Mouse (Mus musculus): ENCODE measurements around the gene Tecta.

Tecta gene

DNA sequence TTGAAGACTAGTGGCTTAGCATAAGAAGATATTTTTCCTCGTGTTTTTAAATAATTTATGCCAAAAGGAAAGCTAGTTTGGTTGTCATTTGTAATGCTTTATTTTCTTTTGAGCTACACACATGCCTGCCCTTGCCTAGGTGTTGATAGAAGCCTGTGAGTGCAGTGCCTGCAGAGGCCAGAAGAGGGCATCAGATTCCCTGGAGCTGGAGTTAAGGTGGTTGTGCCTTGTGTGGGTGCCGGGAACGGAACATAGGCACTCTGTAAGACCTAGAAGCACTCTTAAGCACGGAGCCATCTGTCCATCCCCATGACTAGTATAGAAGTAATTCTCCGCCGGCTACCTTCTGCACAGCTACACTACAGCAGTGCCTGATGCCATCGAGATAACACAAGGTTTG, 79.1 kb downstream of the Tecta start:
- DNase-seq (ENCODE audit: low read depth, low spot score) = no peak

DNA sequence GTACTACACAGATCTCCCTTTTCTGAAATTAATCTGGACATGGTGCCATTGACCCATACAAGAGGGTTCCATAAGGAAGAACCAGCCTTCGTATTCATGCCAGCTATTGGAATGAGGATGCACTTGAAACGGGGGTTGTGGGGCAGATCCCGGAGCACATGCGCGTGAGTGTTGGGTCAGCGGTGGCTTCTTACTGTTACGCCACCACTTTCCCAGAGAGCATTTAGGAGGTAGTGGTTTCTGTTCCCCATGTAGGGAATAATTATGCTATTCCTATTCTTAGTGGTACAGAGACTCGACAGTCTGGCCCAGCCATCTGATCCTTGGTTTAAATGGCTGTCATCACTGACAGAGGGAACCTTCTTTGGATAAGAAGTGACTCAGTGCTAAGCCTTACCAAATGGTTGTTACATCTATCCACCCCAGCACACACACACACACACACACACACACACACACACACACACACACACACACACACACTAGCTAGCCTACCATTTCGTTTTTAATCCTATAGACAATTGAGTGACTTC, 81.2 kb downstream of the Tecta start:
- DNase-seq (ENCODE audit: low read depth, low spot score) = no peak

DNA sequence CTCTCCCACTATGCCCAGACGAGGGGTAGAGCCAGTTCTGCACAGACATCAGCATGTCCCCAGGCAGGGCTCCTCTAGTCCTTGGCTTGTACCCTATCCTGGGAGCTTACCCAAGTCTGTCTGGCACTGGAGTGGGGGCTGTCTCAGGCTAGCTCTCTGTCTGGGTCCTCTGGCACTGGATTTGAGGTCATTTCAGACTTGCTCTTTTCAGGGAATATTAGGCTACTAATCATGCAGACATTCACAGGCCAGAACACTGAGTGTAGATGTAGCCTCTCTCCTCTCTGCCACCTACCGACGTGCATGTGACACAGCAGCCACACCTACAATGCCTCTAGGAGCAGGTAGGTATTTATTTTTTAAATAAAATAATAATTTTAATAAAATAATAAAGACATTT, 82.4 kb downstream of the Tecta start:
- no peak for DNase-seq (ENCODE audit: low read depth, low spot score)

DNA sequence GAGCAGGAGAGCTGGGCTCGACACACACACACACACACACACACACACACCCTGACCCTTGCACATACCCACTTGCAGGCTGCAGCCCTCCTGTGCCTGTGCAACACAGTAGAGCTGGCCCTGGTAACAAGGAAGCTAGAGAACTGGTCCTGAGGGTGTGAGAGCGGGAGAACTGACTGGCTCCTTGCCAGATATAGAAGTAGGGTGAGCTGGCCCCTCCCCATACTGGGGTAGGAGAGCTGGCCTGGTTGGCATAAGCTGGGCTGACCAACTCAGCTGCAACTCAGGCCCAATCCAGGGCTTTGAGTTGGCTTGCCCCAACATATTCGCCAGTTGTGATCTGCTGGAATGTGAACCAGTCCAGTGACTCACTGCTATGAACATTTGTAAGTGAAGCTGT, 83.9 kb downstream of the Tecta start:
- DNase-seq (ENCODE audit: low read depth, low spot score) = no peak

DNA sequence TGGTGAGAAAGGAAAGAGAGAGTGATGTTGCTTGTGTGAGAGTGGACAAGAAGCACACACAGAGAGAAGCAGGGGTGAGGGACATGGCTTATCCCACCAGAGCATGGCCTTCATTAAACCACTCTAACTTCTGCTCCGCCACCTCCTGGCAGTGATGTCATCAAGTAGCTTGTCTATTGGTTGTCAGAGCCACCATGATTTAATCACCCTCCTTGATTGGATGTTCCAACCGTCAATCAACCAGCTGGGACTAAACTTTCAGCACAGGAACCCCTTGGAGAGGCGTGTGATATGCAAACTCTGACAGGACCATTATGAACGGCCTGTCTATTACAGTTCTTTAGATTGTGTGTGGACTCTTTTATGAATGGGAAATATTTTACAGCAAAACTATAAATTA, 84.8 kb downstream of the Tecta start:
- DNase-seq (ENCODE audit: low read depth, low spot score) = peak; percentile 73

DNA sequence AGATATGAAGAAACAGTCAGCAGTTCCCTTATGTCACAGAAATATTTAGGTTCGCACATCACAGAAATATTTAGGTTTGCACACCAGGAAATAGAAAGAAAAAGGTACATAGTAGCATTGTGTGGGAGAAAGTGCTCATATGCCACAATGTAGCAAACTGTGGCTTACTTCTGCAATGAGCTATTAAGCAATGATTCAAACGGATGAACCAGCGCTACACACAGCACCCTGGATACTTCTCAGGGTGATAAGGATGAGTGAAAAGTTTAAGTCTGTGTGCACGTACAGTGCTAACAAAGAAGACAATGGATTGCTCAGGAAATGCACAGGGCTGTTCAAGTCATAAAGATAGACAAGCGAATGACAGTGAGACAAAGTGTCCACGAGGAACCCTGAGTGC, 85.3 kb downstream of the Tecta start:
- DNase-seq (ENCODE audit: low read depth, low spot score) = no peak

DNA sequence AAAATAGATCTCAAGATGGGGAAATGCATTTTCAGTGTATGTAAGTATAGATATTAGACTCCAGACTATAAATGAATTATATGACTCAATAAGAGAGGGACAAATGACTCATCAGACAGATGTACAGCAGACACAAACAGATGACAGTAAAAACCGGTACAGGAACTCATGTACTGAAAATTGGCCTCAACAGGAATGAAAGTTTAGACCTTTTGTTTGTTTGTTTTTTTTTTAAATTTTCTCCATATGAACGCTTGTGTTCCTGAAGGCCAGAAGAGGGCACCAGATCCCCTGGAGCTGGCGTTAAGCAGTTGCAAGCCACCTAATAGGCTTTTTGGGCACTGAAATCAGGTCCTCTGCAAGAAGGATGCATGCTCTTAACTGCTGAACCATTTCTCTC, 85.9 kb downstream of the Tecta start:
- DNase-seq (ENCODE audit: low read depth, low spot score) = peak; percentile 45

DNA sequence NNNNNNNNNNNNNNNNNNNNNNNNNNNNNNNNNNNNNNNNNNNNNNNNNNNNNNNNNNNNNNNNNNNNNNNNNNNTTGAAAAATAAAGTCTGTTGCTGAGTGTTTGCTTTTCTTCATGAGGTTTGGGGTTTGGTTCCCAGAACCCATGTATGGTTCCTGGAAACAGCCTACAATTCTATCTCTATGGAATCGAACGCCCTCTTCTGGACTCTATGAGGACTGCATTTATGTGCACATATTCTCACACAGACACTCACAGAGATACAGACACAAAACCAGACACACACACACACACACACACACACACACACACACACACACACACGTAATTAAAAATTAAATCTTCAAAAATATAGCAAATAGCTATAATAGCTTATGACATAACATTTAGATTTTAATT, 88.4 kb downstream of the Tecta start:
- peak; percentile 13 for DNase-seq (ENCODE audit: low read depth, low spot score)

DNA sequence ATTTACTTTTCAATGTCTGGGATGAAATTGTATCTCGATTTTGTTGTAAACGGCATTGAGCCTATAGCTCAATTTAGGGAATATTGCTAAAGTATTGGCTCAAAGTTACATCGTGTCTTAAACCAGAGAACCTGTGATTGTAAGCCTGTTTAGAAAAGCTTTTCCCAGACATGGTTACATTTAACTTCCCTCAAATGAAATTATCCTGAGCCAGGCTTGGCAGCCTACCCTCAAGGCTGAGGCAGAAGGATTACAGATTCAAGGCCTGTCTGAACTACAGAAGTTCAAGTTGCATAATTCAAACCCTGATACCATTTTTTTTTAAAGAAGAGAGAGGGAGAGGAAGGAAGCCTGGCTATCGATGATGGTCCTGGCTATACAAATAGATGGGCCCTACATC, 95.8 kb downstream of the Tecta start:
- DNase-seq (ENCODE audit: low read depth, low spot score) = no peak

DNA sequence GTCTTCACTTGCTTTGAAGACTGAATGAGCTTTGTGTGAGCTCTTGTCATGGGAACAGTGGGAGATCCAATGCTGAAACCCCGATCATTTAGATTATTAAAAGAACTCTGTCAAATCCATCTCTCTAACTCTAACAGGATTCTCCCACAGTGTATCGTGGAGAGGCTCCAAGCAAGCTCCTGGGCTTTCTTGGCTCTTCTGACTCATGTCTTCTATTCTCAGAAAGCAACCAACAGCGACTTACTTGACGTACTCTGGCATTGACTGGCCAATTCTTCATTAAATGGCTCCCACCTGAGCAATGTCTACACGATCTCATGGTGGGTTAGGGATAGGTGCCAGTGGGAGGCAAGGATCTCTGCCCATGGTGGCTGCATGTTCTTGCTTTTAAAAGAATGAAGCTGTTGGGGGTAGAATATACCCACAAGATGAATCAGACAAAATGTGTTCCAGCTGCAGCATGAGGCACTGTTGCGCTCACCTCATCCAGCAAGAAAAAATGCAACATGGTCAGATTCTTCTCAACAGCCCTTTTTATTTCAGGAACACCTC, 98.6 kb downstream of the Tecta start:
- no peak for DNase-seq (ENCODE audit: low read depth, low spot score)

DNA sequence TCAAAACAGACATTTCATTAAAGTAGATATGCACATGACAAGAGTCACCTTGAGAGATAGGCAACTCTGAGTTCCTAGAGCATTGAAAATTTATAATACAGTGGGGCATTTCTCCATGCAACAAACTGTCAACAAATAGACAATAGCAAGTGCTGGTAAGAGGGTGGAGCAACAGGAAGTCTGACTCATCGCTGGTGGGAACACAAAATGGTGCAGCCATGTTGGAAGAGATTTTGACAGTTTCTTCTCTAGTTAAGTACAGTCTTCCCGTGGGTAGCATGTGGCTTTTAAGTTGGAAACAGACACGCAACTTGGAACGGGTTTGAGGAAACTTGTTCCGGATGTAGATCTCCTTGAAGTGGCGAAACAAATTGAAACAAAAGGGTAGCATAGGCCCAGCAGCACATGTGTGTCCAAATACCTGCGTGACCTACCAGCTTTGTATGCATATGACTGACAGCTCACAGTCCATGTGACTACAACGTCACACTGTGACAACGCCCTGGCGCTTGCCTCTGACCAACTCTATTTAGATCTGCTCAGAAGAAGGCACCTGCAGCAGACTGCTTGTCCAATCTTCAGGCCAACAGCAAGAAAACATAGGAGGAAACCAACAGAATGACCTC, 103.3 kb downstream of the Tecta start:
- no peak for DNase-seq (ENCODE audit: low read depth, low spot score)

DNA sequence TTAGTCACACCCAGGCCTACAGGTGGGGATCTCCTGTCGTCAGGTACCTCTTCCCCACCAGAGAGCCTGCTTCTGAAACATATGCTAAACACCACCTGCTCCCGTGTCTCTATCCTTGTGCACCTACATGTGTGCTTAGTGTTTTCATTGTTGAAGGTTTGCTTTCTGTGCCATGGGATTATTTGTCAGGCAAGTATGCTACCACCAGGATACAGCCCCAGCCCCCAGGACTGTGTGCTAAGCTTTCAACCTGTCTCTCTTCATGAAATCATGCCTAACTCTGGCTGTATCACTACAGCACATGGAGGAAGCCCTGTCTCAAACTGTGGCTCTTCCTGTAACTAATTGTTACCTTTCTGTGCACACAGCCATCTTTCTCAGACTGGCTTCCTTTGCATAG, 105.6 kb downstream of the Tecta start:
- DNase-seq (ENCODE audit: low read depth, low spot score) = no peak

DNA sequence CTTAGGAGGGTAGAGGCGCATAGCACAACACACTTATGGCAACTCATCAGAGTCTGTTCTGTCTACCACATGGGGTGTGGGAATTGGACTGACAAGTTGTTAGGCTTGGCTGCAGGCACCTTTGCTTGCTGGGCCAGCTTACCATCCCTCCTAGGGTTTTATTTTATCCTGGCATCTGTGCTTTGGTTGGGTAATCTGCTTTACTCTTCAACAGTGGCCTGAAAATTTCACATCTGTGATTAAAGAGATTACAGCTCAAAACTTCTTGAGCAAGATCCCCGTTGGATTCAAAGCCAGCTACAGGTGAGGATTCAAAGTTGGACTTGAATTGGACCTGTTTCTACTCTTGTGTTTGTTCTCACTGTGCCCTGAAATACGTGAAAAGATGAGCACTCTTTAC, 106.1 kb downstream of the Tecta start:
- no peak for DNase-seq (ENCODE audit: low read depth, low spot score)

DNA sequence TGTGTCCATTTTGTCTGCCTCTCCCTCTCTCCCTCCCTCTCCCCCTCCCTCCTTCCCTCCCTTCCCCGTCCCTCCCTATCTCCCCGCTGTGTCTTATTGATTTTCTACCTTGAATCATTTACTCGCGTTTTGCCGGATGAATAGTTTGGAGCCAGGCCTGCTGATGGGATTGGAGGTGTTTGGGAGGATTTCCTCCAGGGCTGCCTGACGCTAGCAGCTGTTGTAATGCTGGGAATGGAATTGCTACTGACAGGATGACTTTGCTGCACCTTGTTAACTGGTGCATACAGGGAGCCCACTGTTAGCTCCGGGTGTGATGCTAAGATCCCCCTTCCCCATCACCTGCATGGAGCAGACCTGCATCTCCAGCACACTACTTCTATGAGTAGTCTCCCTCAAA, 106.7 kb downstream of the Tecta start:
- DNase-seq (ENCODE audit: low read depth, low spot score) = no peak

DNA sequence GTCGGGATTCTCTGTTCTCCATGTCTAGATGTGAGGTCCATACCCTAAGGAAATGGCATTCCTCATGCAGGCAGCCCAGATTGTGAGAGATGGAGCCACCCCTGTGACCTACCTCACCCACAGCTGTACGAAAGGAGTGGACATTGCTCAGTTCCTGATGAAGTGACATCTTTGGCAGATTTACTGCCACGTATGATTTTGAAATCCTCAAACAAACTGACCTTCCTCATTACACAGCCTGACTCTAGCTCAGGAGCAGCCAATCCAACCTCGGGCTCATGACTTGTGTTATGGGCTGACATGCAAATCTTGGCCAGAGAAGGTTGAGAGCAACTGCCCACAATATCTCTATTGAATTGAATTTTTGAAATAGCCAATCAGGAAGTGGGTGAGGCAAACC, 120.1 kb downstream of the Tecta start:
- DNase-seq (ENCODE audit: low read depth, low spot score) = no peak

Measured in mesoderm, embryonic 11.5 days (tissue).